Mouse (Mus musculus): Measurements from ENCODE around the gene Gpr4.

The Gpr4 gene

DNA sequence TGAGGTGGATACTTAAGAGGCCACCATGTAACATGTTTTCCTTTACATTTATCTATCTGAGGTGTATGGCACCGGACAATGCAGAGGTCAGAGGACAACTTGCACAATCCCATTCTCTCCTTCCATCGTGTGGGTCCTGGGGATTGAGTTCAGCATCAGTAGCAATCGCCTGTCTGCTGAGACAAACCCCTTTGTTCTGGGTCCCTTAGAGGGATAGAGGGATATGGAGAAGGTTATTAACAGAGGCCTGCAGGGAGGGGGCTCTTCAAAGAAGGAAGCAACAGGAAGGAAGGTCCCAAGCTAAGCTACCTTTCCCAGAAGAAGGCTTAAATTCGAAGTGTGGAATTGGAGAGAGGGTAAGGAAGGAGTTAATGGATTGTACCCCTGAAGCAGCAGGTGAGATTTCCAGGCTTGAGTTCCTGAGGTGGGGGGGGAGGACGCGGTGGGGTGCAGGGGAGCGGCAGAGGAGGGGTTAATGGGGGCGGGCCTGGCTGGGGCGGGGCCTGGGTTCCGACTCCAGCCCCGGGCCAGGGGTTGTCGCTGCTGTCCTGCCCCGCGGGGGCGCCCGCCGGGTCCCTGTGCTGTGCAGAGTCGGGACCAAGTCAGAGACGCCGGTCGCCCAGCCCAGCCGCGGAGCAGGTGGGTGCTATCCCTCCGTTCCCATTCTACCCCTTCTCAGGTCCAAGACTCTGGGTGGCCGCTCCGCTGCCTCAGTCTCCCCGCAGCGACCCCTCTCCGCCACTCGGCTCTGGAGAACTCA is at the start of gene Gpr4:
Gene Gpr4 (plus strand): TSS at position 543 of the 760 bp plus-strand sequence.
- DNase-seq: peak; percentile 61

GRCm38 (mm10) chr7:19162928-19163327 is 49.4 kb upstream of the Gpr4 start:
- no peak for DNase-seq

DNA sequence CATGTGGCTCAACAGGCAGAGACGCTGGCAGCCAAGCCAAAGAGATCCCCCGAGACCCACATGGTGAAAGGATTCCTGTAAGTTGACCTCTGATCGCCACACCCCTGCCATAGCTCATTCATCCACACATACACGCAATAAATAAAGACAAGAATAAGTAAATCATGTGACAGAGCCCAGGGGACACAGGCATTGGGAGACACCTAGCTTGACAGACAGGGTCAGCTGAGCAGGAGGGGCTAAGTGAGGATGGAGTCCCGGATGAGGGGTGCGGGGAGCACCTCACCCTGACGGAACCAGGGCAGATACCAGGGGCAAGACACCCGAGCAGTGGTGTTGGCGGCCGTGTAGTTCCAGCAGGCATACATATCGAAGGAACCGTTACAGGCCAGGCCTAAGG is 48.6 kb upstream of the Gpr4 start:
- no peak for DNase-seq

DNA sequence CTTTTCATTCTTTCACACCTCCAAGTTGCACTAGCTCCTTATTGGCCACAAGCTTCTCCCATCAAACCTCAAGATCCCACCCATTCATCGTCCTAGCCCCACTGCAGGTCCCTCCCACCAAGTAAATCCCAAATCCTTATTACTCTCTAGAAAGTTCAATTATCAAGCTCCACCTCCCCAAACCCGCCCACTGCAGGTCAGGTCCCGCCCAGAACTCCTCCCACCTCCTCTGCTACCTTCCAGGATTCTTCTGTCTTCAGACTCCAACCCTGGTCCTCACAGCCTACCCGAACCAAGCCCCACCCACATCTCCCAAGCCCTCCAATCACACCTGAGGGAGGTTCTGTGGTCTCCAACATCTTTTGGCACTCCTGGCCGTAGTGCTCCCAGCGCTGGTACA is 48.1 kb upstream of the Gpr4 start:
- no peak for DNase-seq

DNA sequence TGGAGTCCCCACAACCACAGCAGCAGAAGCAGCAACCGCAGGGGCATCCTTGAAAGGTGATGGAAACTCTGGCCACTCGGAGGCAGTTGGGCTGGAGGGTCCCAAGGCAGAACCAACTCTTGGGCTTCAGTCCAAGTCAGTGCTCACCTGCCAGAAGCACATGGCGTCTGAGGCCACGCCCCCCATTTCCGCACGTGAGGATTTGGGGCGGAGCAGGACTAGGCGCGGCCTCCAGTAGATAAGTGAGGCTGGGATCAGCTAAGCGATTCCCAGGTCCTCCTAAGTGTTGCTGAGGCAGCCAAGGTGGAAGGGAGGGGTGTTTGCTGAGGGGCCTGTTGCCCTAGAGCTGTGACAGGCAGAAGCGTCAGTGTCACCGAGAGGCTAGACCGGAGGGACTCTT is 47.4 kb upstream of the Gpr4 start:
- DNase-seq: no peak

GRCm38 (mm10) chr7:19165656-19166423 is 46.5 kb upstream of the Gpr4 start, which contains the start of gene Gipr:
Gene Gipr, minus strand, starts transcription at chr7:19166127.
- no peak for DNase-seq

DNA sequence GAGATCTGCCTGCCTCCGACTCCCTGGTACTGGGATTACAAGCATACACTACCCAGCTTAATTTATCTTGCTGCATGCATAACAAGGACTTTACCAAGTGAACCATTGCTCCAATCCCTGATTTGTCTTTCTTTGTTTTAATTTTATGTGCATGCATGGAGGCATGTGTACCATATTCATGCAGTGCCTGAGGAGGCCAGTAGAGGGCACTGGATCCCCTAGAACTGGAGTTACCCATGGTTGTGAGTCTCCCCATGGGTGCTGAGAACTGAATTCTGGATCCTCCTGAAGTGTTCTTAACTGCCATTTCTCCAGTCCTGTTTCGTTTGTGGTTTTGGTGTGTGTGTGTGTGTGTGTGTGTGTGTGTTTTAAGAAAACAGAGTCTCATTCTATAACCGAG is 45.3 kb upstream of the Gpr4 start:
- no peak for DNase-seq

- DNase-seq: no peak
Measured at GRCm38 (mm10) chr7:19169506-19169905, 42.8 kb upstream of the Gpr4 start.

GRCm38 (mm10) chr7:19170142-19170541 is 42.2 kb upstream of the Gpr4 start:
- no peak for DNase-seq

- no peak for DNase-seq
Measured at GRCm38 (mm10) chr7:19171831-19172230, 40.5 kb upstream of the Gpr4 start.

DNA sequence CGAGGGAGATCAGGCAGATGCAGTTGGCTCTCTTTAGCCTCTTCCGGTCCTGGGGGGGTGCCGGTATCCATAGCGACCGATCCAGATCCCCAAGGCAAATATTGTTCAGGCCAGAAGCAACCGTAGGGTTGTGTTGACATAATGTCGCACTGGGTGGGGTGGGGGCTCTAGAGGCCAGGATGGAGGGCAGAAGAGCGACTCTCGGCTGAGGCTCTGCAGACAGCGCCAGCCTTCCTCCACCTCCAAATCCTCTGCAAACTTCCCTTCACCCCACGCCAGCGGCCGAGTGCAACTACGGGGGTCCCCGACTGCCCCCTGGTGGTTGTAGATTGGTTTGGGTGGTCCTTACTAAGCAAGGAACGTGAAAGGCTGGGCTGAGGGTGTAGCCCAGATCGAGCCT is 39.5 kb upstream of the Gpr4 start:
- DNase-seq: peak; percentile 95

GRCm38 (mm10) chr7:19175708-19176515 is 36.4 kb upstream of the Gpr4 start, which contains the start of gene Eml2:
Gene Eml2, plus strand, starts transcription at chr7:19176421.
- DNase-seq: peak; percentile 32

DNA sequence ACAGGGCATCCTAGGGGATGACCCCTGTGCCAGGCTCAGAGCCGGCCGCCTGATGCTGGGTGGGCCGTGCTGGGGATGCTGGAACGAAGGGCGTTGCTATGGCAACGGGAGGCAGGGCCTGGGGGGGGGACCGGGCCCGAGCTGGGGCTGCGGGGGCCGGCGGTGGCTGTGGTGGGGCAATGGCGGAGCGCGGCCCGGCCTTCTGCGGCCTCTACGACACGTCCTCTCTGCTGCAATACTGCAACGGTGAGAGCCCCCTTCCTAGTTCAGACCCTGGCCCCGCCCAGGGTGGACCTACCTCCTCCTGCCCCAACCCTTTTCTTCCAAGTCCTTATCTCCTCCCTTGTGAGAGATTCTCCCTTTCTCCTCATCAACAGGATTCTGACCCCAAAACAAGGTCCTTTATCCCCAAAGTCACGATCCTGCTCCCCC is 35.8 kb upstream of the Gpr4 start:
- no peak for DNase-seq

- DNase-seq: no peak
Measured at GRCm38 (mm10) chr7:19177216-19177615, 35.1 kb upstream of the Gpr4 start.

GRCm38 (mm10) chr7:19178035-19178434 is 34.3 kb upstream of the Gpr4 start:
- no peak for DNase-seq

DNA sequence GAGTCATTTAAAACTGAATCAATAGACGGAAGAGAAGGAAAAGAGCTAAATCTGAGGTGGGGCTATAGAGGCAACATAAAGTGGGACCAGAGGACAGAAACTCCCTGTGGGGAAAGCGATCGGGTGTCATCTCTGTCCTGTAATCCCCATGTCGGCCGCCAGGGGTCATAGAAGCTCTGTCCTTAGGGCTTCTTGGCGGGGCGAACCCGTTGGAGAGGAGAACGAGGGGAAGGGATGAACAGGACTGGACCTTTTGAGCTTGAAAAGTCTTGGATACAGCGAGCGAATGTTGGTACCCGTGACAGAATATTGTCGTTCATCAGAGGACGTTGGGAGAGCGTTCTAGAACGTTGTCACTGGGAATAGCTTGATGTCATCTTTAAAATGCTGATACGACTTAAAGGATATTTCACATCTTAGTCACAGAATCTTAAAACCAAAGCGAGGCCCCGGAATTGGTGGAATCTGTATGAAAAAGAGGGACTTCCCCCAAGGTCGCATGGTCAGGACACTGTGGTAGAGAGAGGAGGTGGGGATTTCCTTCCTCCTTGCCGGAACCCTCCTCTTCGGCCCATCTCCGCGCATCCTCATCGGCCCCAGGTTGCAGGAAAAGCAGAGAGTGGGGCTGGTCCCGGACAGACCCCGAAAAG is 33.8 kb upstream of the Gpr4 start:
- DNase-seq: peak; percentile 83

GRCm38 (mm10) chr7:19179173-19179572 is 33.2 kb upstream of the Gpr4 start:
- DNase-seq: peak; percentile 79

GRCm38 (mm10) chr7:19179936-19180335 is 32.4 kb upstream of the Gpr4 start:
- no peak for DNase-seq

DNA sequence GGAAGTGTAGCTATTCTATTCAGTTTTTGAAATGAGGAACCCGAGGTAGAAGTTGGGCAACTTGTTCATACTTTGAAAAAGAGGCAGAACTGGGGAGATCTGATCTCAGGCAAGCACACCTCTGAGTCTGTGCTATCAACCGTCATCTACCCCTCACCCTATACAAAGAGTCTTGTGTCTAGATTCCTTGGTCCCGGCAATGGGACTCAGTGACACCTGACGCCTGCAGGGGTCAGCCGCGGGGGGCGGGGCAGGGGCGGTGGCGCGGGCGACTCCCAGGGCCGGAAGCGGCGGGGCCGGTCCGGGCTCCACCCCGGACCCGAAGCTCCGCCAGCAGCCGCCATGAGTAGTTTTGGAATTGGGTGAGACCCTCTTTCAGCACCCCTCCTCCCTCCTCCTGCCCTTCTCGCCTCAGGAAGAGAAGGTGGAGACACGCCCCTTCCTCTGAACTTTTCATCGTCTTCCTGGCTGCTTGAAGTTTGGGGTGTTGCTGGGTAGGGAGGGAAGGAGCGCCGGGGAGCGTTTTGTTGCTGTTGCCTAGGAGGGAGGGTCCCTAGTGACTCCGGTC is 31.4 kb upstream of the Gpr4 start:
- peak; percentile 59 for DNase-seq

DNA sequence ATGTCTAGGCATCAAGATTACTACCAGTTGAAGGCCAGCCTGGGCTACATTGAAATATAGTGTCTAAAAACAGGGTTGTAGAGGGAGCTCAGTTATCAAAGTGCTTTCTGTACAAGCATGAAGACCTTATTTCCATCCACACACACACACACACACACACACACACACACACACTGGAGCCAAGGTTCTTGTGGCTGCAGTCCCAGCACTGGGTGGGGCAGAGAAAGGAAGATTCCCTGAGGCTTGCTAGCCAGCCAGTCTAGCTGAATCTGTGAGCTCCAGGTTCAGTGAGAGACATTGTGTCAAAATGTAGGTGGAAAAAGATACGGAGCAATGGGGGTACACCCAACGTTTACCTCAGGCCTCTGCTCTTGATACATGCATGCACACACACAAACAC is 28.1 kb upstream of the Gpr4 start:
- no peak for DNase-seq

- no peak for DNase-seq
Measured at GRCm38 (mm10) chr7:19184758-19185157, 27.6 kb upstream of the Gpr4 start.

DNA sequence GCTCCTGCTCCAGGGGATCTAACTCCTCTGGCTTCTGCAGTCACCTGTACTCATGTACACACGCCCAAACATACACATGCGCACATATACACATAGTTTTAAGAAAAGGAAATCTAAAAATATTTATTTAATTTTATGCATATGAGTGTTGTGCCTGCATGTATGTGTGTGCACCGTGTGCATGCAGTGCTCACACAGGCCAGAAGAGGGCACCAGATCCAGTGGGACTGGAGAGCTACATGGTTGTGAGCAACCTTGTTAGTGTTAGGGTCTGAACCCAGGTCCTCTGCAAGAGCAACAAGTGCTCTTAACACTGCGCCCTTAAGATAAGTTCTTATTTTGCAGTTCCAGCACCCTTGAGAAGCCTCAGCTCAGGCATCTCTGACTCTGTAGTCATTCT is 17.7 kb upstream of the Gpr4 start:
- no peak for DNase-seq

All from lung, postnatal 14 days (tissue).